Mouse (Mus musculus): Measurements from ENCODE around the gene F7. TPM values are rescaled to one million over a fixed set of nuclear protein-coding genes. Genes with fewer than 3 reads are reported as not detected.
"Not testable (repeated sequence)": the region's sequence is repeated elsewhere in the genome, so short reads cannot be mapped to it uniquely, and the experiment has no call there.

F7 gene
- polyA plus RNA-seq, 1 experiment from 2014 or later, result 0.10 TPM

DNA sequence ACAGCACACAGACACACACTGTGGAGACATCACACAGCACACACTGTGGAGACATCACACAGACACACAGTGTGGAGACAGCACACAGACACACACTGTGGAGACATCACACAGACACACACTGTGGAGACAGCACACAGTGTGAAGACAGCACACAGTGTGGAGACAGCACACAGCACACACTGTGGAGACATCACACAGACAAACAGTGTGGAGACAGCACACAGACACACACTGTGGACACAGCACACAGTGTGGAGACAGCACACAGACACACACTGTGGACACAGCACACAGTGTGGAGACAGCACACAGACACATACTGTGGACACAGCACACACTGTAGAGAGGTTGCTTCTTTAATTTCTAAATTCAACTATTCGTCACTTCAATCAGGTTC is 49.7 kb downstream of the F7 start:
- H3K36me3 ChIP-seq, result peaks cover 54% of the 10 kb centered on the region
- not testable (repeated sequence) for ATAC-seq (replicated peaks; ENCODE audit: insufficient number of reproducible peaks, insufficient read depth, low FRiP score, low read depth); H3K9me3 ChIP-seq (replicated peaks); H3K4me3 ChIP-seq; H3K4me2 ChIP-seq; H3K27ac ChIP-seq; H3K27me3 ChIP-seq; H3K4me1 ChIP-seq (replicated peaks); H3K9ac ChIP-seq
- WGBS, result 97% methylated on average over 1 of the region's 1 CpGs

DNA sequence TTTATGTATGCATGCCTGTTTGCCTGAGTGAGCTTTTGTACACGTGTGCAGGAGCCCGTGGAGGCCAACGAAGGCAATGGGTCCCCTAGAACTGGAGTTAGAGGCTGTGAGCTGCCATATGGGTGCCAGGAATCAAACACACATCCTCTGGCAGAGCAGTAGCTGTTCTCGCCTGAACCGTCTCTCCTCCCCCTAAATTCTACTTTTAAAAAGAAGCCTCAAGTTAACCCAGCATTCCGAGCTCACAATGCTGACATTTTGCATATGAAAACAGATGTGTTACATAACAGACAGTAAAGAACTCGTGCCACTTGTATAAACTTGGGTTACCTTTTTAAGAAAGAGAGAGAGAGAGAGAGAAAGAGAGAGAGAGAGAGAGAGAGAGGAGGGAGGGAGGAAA is 51.7 kb downstream of the F7 start:
- Histone ChIP-seq H3K4me1 (replicated peaks) (no peaks in the 10 kb centered on the region), H3K27ac (no peak overlapping the region), H3K9ac (no peak overlapping the region), H3K4me3 (no peak overlapping the region), H3K27me3 (no peaks in the 10 kb centered on the region), H3K36me3 (peaks cover 70% of the 10 kb centered on the region), H3K4me2 (no peak overlapping the region), H3K9me3 (replicated peaks) (no peaks in the 10 kb centered on the region)
- 84% methylated on average over 7 of the region's 7 CpGs for WGBS
- no peak for ATAC-seq (replicated peaks; ENCODE audit: insufficient number of reproducible peaks, insufficient read depth, low FRiP score, low read depth)

Other genes starting within 250 kb of the F7 start
- gene Mcf2l, start 152.2 kb upstream of the F7 start, polyA plus RNA-seq (2015; fragmentation: Nextera tagmentation; extraction: Ambion mirVana), result 9.0 and 9.9 TPM in 2 replicates
- 1.2 and 1.5 TPM in 2 replicates for gene F10, start 11.3 kb downstream of the F7 start, polyA plus RNA-seq (2015; fragmentation: Nextera tagmentation; extraction: Ambion mirVana)
- 0.33 and 0.62 TPM in 2 replicates for gene Proz, start 34.9 kb downstream of the F7 start, polyA plus RNA-seq (2015; fragmentation: Nextera tagmentation; extraction: Ambion mirVana)
- gene Pcid2, start 79.4 kb downstream of the F7 start, polyA plus RNA-seq (2015; fragmentation: Nextera tagmentation; extraction: Ambion mirVana), result 22.3 and 25.4 TPM in 2 replicates
- 88.5 and 97.8 TPM in 2 replicates for gene Cul4a, start 79.6 kb downstream of the F7 start, polyA plus RNA-seq (2015; fragmentation: Nextera tagmentation; extraction: Ambion mirVana)
- gene Lamp1, start 133.1 kb downstream of the F7 start, polyA plus RNA-seq (2015; fragmentation: Nextera tagmentation; extraction: Ambion mirVana), result 285 and 316 TPM in 2 replicates
- gene Grtp1, start 174.6 kb downstream of the F7 start, polyA plus RNA-seq (2015; fragmentation: Nextera tagmentation; extraction: Ambion mirVana), result 12.5 and 13.6 TPM in 2 replicates
- 188 and 216 TPM in 2 replicates for gene Adprhl1, start 228.1 kb downstream of the F7 start, polyA plus RNA-seq (2015; fragmentation: Nextera tagmentation; extraction: Ambion mirVana)

Measured in heart, embryonic 15.5 days (tissue).